Mouse (Mus musculus) neural tube, embryonic 11.5 days (tissue): Measurements from ENCODE around the gene Zdhhc8. TPM values are rescaled to one million over a fixed set of nuclear protein-coding genes. Genes with fewer than 3 reads are reported as not detected.

Experiments used
- ATAC-seq: fragments of 200-750 bp; cut with Nextera tagmentation; 2 replicates; pipeline ENCODE4 v1.8.0; 2017; ENCODE audit warnings: moderate number of reproducible peaks, mild to moderate bottlenecking, moderate TSS enrichment, moderate library complexity; ENCODE audit not compliant: insufficient read depth, low FRiP score, low TSS enrichment
- DNase-seq: peaks from one replicate; pipeline ENCODE4 v3.0.0-alpha.2; 2015; ENCODE audit warnings: low spot score
- H3K27ac ChIP-seq: fragments of 300-500 bp; sonication (generic); 2 replicates; pipeline ENCODE4 v1.5.1; 2014; ENCODE audit warnings: low read depth, mild to moderate bottlenecking, low read length
- H3K27me3 ChIP-seq: fragments of 300-500 bp; sonication (generic); 2 replicates; pipeline ENCODE4 v1.6.1; 2014; ENCODE audit warnings: mild to moderate bottlenecking, low read length, mixed read lengths; ENCODE audit not compliant: control insufficient read depth, insufficient read depth
- H3K36me3 ChIP-seq: fragments of 300-500 bp; sonication (generic); 2 replicates; pipeline ENCODE4 v1.6.1; 2014; ENCODE audit warnings: mild to moderate bottlenecking, low read length, moderate library complexity, mixed read lengths; ENCODE audit not compliant: control insufficient read depth, insufficient read depth
- H3K4me1 ChIP-seq: fragments of 300-500 bp; sonication (generic); 2 replicates; pipeline ENCODE4 v1.6.1; 2014; ENCODE audit warnings: low read length, mixed read lengths; ENCODE audit not compliant: control insufficient read depth, insufficient read depth
- H3K4me2 ChIP-seq: fragments of 300-500 bp; sonication (generic); 2 replicates; pipeline ENCODE4 v1.6.1; 2014; ENCODE audit warnings: low read depth, mild to moderate bottlenecking, moderate library complexity
- H3K4me3 ChIP-seq: fragments of 300-500 bp; sonication (generic); 2 replicates; pipeline ENCODE4 v1.5.1; 2014; ENCODE audit warnings: low read depth, low read length
- H3K9ac ChIP-seq: fragments of 300-500 bp; sonication (generic); 2 replicates; pipeline ENCODE4 v1.6.1; 2014; ENCODE audit warnings: mild to moderate bottlenecking, low read length
- H3K9me3 ChIP-seq: fragments of 300-500 bp; sonication (generic); 2 replicates; pipeline ENCODE4 v1.6.1; 2016; ENCODE audit warnings: low read length; ENCODE audit not compliant: control insufficient read depth
- WGBS: fragments of 180-500 bp; shearing (Covaris S2); extraction: QIAGEN DNeasy Blood & Tissue Kit; methylation state at CpG from one replicate; pipeline ENCODE4 v1.1.7; 2014; 5-methylcytosine and 5-hydroxymethylcytosine counted together
- polyA plus RNA-seq: library from polyadenylated mRNA; unstranded; fragments of >200 nt; fragmentation: Nextera tagmentation; extraction: Ambion mirVana; gene quantifications from 2 replicates; pipeline ENCODE4 v1.2.1, GENCODE M21; 2014

The Zdhhc8 gene
- polyA plus RNA-seq, 1 experiment from 2014 or later = 13.6 TPM

DNA sequence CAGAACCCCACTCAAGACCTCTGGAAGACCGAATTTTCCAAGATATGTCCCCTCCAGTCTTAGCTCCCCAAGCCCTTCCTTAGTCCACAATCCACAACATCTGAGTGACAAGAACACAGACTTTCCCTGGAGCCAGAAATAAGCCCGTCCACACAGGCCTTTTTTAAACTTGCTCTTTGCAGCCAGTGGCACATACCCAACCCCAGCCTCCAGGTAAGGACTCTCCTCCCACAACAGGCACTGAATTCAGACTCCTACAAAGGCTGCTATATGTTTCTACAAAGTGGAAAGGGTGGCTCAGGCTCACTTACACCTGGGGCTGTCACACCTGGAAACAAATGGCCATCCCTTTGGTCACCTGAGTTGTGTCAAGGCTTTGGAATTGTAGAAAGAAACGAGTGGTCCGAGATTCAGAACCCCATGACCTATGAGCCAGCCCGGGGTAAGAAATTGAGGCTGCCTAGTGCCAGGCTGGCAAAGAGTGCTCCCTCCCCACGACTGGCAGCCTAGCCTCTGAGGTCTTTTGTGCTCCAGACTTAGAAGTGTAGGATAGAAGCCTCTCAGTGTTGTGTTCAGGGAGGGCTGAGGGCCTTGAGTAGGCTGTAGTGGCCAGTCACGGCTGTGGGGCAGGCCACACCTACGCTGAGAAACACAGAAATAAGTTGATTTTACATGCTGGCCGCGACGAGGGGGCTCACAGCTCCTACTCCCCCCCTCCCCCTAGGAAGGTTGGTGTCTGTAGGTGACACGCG, 841 bp downstream of the Zdhhc8 start:
- no peak for ATAC-seq
- Histone ChIP-seq H3K27me3 (no peaks in the 10 kb centered on the region), H3K27ac (no peak overlapping the region), H3K9me3 (no peaks in the 10 kb centered on the region), H3K4me2 (peak overlapping the region; percentile 60), H3K36me3 (no peaks in the 10 kb centered on the region; the same call in 1 of the 2 replicates), H3K4me1 (peaks cover 5% of the 10 kb centered on the region), H3K9ac (peak overlapping the region; percentile 72), H3K4me3 (peak overlapping the region; percentile 75)
- no peak for DNase-seq
- WGBS = 21% methylated on average over 13 of the region's 13 CpGs

DNA sequence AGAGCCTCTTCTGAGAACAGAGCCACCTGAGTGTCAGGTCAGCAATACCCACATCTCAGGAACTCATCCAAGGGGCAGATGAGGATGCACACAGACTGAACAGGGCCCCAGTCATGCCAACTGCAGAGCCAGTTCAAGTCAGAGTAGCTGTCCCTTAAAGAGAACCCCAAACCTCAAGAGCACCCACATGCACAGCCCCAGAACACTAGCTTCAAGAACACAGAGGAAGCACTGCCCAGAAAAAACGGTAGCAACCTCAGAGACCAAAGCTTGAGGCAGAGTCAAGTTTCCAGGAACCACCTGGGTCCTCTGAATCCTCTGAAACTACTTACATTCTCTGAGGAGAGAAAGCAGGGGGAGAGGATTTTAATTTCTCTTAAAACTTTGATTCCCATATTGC, 1.5 kb downstream of the Zdhhc8 start:
- no peak overlapping the region for H3K4me3 ChIP-seq
- 60% methylated on average over 1 of the region's 1 CpGs for WGBS

GRCm38 (mm10) chr16:18231451-18231850, 3.5 kb downstream of the Zdhhc8 start:
- Histone ChIP-seq H3K27me3 (no peaks in the 10 kb centered on the region), H3K27ac (no peak overlapping the region), H3K4me3 (no peak overlapping the region), H3K4me1 (peaks cover 5% of the 10 kb centered on the region), H3K9ac (no peak overlapping the region), H3K4me2 (no peak overlapping the region), H3K9me3 (no peaks in the 10 kb centered on the region), H3K36me3 (peaks cover 2% of the 10 kb centered on the region; the same call in 1 of the 2 replicates)
- 89% methylated on average over 4 of the region's 4 CpGs for WGBS
- DNase-seq = no peak
- ATAC-seq = no peak

More for the DNA sequence above, 1.5 kb downstream of the Zdhhc8 start:
- H3K9ac ChIP-seq = no peak overlapping the region
- ATAC-seq = no peak
- H3K36me3 ChIP-seq = no peaks in the 10 kb centered on the region; the same call in 1 of the 2 replicates
- H3K9me3 ChIP-seq = no peaks in the 10 kb centered on the region
- H3K27me3 ChIP-seq = no peaks in the 10 kb centered on the region
- H3K4me1 ChIP-seq = peaks cover 5% of the 10 kb centered on the region
- H3K27ac ChIP-seq = no peak overlapping the region
- no peak for DNase-seq
- no peak overlapping the region for H3K4me2 ChIP-seq

DNA sequence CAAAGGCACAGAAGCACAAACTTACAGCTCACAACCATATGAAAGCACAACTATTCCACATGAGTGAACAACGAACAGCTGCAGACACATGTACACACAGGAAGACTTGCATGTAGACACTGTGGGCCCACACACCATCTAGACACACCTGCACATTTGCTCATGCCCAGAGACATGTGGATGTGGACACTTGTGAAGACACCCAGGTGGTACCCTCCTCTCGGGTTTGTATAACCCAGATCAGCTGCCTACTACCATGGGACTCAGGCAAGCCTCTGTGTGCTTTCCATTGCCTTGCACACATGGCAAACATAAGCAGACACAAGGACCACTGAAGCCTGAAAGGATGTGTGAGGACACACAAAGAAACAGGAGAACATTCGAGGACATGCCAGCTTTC, 3.9 kb downstream of the Zdhhc8 start:
- WGBS = 91% methylated on average over 3 of the region's 3 CpGs
- DNase-seq (no peak), ATAC-seq (no peak)
- no peak overlapping the region for H3K9ac ChIP-seq
- no peaks in the 10 kb centered on the region for H3K9me3 ChIP-seq
- H3K4me1 ChIP-seq = peaks cover 5% of the 10 kb centered on the region
- peaks cover 3% of the 10 kb centered on the region; the same call in 1 of the 2 replicates for H3K36me3 ChIP-seq
- no peak overlapping the region for H3K4me2 ChIP-seq
- no peak overlapping the region for H3K27ac ChIP-seq
- no peaks in the 10 kb centered on the region for H3K27me3 ChIP-seq
- no peak overlapping the region for H3K4me3 ChIP-seq

- no peaks in the 10 kb centered on the region for H3K27me3 ChIP-seq
- no peak overlapping the region for H3K27ac ChIP-seq
- ATAC-seq = no peak
- no peak overlapping the region for H3K4me2 ChIP-seq
- H3K36me3 ChIP-seq = peaks cover 4% of the 10 kb centered on the region; the same call in 1 of the 2 replicates
- no peaks in the 10 kb centered on the region for H3K9me3 ChIP-seq
- WGBS = 93% methylated on average over 6 of the region's 6 CpGs
- H3K9ac ChIP-seq = no peak overlapping the region
- H3K4me1 ChIP-seq = peaks cover 2% of the 10 kb centered on the region; the same call in 1 of the 2 replicates
- DNase-seq = no peak
- no peak overlapping the region for H3K4me3 ChIP-seq
Measured at GRCm38 (mm10) chr16:18230617-18231016, 4.3 kb downstream of the Zdhhc8 start.

DNA sequence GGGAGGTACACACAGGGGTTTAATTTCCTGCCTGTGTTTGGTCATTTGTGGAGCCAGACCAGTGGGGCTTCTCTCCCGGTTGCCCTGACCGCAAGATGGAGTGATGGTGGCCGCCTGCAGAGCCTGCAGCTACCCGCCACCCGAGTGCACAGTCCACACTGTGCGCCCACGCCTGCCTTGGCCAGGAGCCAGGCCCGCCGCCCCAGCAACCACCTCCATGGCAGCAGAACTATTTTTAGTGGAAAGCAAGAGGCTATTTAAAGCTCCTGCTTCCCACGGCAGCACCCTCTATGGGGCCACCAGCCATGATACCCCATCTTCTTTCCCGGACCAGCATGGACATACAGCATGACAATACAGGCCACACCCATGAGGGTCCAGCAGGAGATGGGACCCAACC, 5.3 kb downstream of the Zdhhc8 start:
- ATAC-seq (no peak), DNase-seq (no peak)
- H3K36me3 ChIP-seq = peaks cover 4% of the 10 kb centered on the region
- peaks cover 2% of the 10 kb centered on the region; the same call in 1 of the 2 replicates for H3K4me1 ChIP-seq
- H3K9ac ChIP-seq = no peak overlapping the region
- H3K27me3 ChIP-seq = no peaks in the 10 kb centered on the region
- no peak overlapping the region for H3K4me2 ChIP-seq
- H3K9me3 ChIP-seq = no peaks in the 10 kb centered on the region
- H3K4me3 ChIP-seq = no peak overlapping the region
- no peak overlapping the region for H3K27ac ChIP-seq
- 89% methylated on average over 11 of the region's 11 CpGs for WGBS

DNA sequence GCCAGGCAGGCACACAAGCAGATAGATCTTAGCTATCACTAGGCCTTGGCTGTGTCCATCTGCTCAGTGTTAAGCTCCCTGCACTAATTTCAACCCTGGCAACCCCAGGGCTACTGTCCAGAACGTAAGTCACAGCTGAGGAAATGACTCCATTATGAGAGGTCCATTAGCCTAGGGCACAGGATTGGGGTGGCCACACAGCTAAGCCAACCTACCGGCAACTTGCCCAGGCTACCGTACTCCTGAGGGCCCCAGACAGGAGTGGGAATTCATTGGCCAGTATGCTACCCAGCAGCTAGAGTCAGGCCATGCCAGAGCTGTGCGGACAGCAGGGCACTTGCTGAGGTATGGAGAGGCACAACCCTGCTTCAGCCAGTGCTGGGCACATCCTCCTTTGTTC, 6.1 kb downstream of the Zdhhc8 start:
- H3K9ac ChIP-seq = no peak overlapping the region
- no peak for DNase-seq
- H3K27ac ChIP-seq = no peak overlapping the region
- no peak overlapping the region for H3K4me2 ChIP-seq
- H3K4me3 ChIP-seq = no peak overlapping the region
- no peaks in the 10 kb centered on the region for H3K27me3 ChIP-seq
- 95% methylated on average over 4 of the region's 4 CpGs for WGBS
- no peak for ATAC-seq
- H3K9me3 ChIP-seq = no peaks in the 10 kb centered on the region
- no peaks in the 10 kb centered on the region; the same call in 1 of the 2 replicates for H3K4me1 ChIP-seq
- peaks cover 11% of the 10 kb centered on the region for H3K36me3 ChIP-seq

GRCm38 (mm10) chr16:18227897-18228422, 7.0 kb downstream of the Zdhhc8 start:
- no peak overlapping the region for H3K9ac ChIP-seq
- no peak overlapping the region for H3K4me3 ChIP-seq
- H3K27me3 ChIP-seq = no peaks in the 10 kb centered on the region
- no peaks in the 10 kb centered on the region for H3K4me1 ChIP-seq
- ATAC-seq (no peak), DNase-seq (no peak)
- 92% methylated on average over 20 of the region's 20 CpGs for whole genome bisulfite sequencing
- H3K27ac ChIP-seq = no peak overlapping the region
- no peaks in the 10 kb centered on the region for H3K9me3 ChIP-seq
- H3K36me3 ChIP-seq = peaks cover 11% of the 10 kb centered on the region
- no peak overlapping the region for H3K4me2 ChIP-seq

GRCm38 (mm10) chr16:18227187-18227586, 7.7 kb downstream of the Zdhhc8 start:
- H3K4me1 ChIP-seq = no peaks in the 10 kb centered on the region
- no peak for ATAC-seq
- whole genome bisulfite sequencing = 92% methylated on average over 13 of the region's 13 CpGs

More at GRCm38 (mm10) chr16:18227187-18227586, 7.7 kb downstream of the Zdhhc8 start:
- Histone ChIP-seq H3K4me2 (no peak overlapping the region), H3K36me3 (peaks cover 11% of the 10 kb centered on the region), H3K9me3 (no peaks in the 10 kb centered on the region), H3K4me3 (no peak overlapping the region), H3K9ac (no peak overlapping the region), H3K27ac (no peak overlapping the region), H3K27me3 (no peaks in the 10 kb centered on the region)
- DNase-seq = no peak
